27 mouse cellular contexts compared by ENCODE assay signal in the genomic region with DNA sequence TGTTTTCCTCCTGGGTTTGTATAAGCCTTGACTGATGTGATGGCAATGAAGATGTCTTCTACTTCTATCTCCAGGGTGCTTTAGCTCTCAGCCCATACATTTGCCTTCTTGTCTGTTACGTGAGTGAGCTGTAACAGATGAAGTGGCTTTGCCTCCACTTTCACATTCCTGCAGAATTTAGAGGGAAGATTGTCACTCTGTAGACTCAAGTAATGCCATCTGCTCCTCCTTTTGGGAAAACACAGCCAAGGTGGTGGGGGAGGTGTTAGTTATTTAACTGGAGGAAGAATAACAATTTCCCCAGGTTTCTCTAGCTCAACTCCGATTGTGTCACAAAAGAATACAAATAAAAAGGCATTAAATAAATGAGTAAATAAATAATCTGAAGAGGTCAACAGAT.
DNase-seq lines count a peak whose midpoint lies in the region; ATAC-seq and TF ChIP-seq lines count a peak whose summit lies in the region.
"Had no signal": no experiment of that assay in that cellular context is flagged by ENCODE, and none has a peak within 500 bp of the region (broad histone marks: within the 10 kb centered on the region; RNA-seq: fewer than 3 reads in every experiment).

No protein-coding gene starts in this region.

- H3K4me3 ChIP-seq in hindbrain, postnatal 0 days (ENCODE audit: low read length) = no peak overlapping the region
- H3K4me3 ChIP-seq in hindbrain, embryonic 16.5 days (ENCODE audit: low read length) = no peak overlapping the region
- H3K4me3 ChIP-seq: heart, adult 2 months; intestine, embryonic 15.5 days; limb, embryonic 12.5 days; liver, embryonic 12.5 days; megakaryocyte, embryonic 14.5 days; neural tube, embryonic 12.5 days had no signal

- DNase-seq in hindbrain, postnatal 0 days (ENCODE audit: low spot score) = peak; percentile 60
- DNase-seq in cerebellum, adult 11 months = peak; percentile 13
- peak; percentile 15 for DNase-seq in cerebellum, adult 8-10 months
- DNase-seq in cerebellum, postnatal 36 days = peak; percentile 35 to 51
- no peak for DNase-seq in lung, postnatal 14 days
- DNase-seq in kidney, postnatal 4 days = no peak
- DNase-seq: adrenal gland, adult 2 months; B cell, adult 2 months; gastrocnemius, postnatal 36 days; heart, adult 2 months; heart, postnatal 4 days; kidney, adult 8-10 months; kidney, postnatal 10 days; lung, adult 18-20 months; midbrain, embryonic 14.5 days; right cerebral cortex, postnatal 4 days; thymus, postnatal 36 days had no signal

- H3K4me1 ChIP-seq in hindbrain, postnatal 0 days (ENCODE audit: insufficient read depth, low read length) = no peaks in the 10 kb centered on the region
- no peaks in the 10 kb centered on the region for H3K4me1 ChIP-seq in hindbrain, embryonic 16.5 days (ENCODE audit: control insufficient read depth, insufficient read depth, low read depth, low read length)
- H3K4me1 ChIP-seq: intestine, embryonic 15.5 days; limb, embryonic 12.5 days; liver, embryonic 12.5 days; megakaryocyte, embryonic 14.5 days; neural tube, embryonic 12.5 days had no signal

- H3K27me3 ChIP-seq in hindbrain, postnatal 0 days (ENCODE audit: insufficient read depth, low read length) = no peaks in the 10 kb centered on the region
- H3K27me3 ChIP-seq in hindbrain, embryonic 16.5 days (replicated peaks; ENCODE audit: control insufficient read depth, insufficient read depth, low read length) = no peaks in the 10 kb centered on the region
- H3K27me3 ChIP-seq: CH12.LX; intestine, embryonic 15.5 days; limb, embryonic 12.5 days; liver, embryonic 12.5 days; megakaryocyte, embryonic 14.5 days; neural tube, embryonic 12.5 days had no signal

- H3K9me3 ChIP-seq in hindbrain, postnatal 0 days (ENCODE audit: low read length) = no peaks in the 10 kb centered on the region
- no peaks in the 10 kb centered on the region for H3K9me3 ChIP-seq in hindbrain, embryonic 16.5 days (ENCODE audit: control insufficient read depth, low read length)
- H3K9me3 ChIP-seq: G1E; intestine, embryonic 15.5 days; limb, embryonic 12.5 days; liver, embryonic 12.5 days; megakaryocyte, embryonic 14.5 days; neural tube, embryonic 12.5 days had no signal

- H3K9ac ChIP-seq in hindbrain, postnatal 0 days (replicated peaks; ENCODE audit: low read length) = no peak overlapping the region
- no peak overlapping the region for H3K9ac ChIP-seq in hindbrain, embryonic 16.5 days (ENCODE audit: low read depth, low read length)
- H3K9ac ChIP-seq: hindbrain, embryonic 14.5 days; intestine, embryonic 15.5 days; limb, embryonic 12.5 days; liver, embryonic 12.5 days; neural tube, embryonic 12.5 days had no signal

- no peak for ATAC-seq in hindbrain, postnatal 0 days
- no peak for ATAC-seq in hindbrain, embryonic 16.5 days
- ATAC-seq: forebrain, embryonic 16.5 days; intestine, embryonic 15.5 days; liver, embryonic 12.5 days had no signal

- no peaks in the 10 kb centered on the region for H3K36me3 ChIP-seq in hindbrain, postnatal 0 days (ENCODE audit: insufficient read depth, low read length)
- no peaks in the 10 kb centered on the region for H3K36me3 ChIP-seq in hindbrain, embryonic 16.5 days (ENCODE audit: control insufficient read depth, insufficient read depth, low read length)
- H3K36me3 ChIP-seq: G1E; intestine, embryonic 15.5 days; limb, embryonic 12.5 days; liver, embryonic 12.5 days; neural tube, embryonic 12.5 days had no signal

- H3K4me2 ChIP-seq in hindbrain, postnatal 0 days (ENCODE audit: low read depth, low read length) = no peak overlapping the region
- no peak overlapping the region for H3K4me2 ChIP-seq in hindbrain, embryonic 16.5 days (ENCODE audit: low read length)
- H3K4me2 ChIP-seq: hindbrain, embryonic 14.5 days; intestine, embryonic 15.5 days; limb, embryonic 12.5 days; liver, embryonic 12.5 days; neural tube, embryonic 12.5 days had no signal

- 53% methylated on average over 2 of the region's 2 CpGs for WGBS in hindbrain, postnatal 0 days
- WGBS in hindbrain, embryonic 16.5 days = 55% methylated on average over 2 of the region's 2 CpGs

- TF ChIP-seq CTCF in hindbrain, postnatal 0 days (IDR thresholded peaks at IDR 0.05; ENCODE audit: low read depth) = no peak

- H3K27ac ChIP-seq in hindbrain, postnatal 0 days = no peak overlapping the region
- H3K27ac ChIP-seq in hindbrain, embryonic 16.5 days (ENCODE audit: low read depth, low read length) = no peak overlapping the region
- H3K27ac ChIP-seq: heart, adult 2 months; hindbrain, embryonic 14.5 days; intestine, embryonic 15.5 days; limb, embryonic 12.5 days; liver, embryonic 12.5 days; neural tube, embryonic 12.5 days had no signal

Comparison
In these comparisons a context has a peak if more than half of its experiments do, and no peak if none do; other contexts are left out.
1. DNase-seq: peak in hindbrain, postnatal 0 days (single experiment), cerebellum, adult 11 months (single experiment), cerebellum, adult 8-10 months (single experiment) and cerebellum, postnatal 36 days (2 of 2); none in lung, postnatal 14 days (single experiment) and kidney, postnatal 4 days (0 of 2).